Mouse (Mus musculus): ENCODE results near the gene Plppr4. TPM values are rescaled to one million over a fixed set of nuclear protein-coding genes. Genes with fewer than 3 reads are reported as not detected.

Plppr4 gene
- total RNA-seq, 2 experiments from 2014 or later, result not detected

DNA sequence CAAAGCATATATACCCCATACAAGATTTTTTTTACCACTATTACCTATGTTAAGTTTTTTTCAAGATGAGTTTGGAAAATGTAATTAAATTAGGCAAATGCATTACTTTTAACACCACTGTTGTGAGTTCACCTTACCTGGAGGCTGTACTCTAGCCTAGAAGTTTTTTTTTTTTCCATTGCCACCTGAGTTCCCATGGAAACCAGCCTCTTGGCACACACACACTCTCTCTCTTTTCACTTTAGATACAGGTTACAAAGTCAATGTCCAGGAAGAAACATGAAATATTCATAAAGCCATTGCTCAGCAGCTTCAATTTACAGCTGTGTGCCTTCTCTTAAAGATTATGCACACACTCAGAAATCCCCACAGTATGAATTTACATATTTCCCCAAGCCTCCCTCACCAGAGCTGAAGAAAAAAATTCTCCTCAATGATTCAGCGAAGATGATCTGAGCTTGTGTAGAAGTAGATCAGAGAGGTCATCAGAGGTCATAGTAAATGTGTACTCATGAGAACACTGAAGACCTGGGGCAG lies 59.9 kb downstream of the Plppr4 start:
- no peak for ATAC-seq (replicated peaks; ENCODE audit: low FRiP score, poor library complexity, severe bottlenecking)

DNA sequence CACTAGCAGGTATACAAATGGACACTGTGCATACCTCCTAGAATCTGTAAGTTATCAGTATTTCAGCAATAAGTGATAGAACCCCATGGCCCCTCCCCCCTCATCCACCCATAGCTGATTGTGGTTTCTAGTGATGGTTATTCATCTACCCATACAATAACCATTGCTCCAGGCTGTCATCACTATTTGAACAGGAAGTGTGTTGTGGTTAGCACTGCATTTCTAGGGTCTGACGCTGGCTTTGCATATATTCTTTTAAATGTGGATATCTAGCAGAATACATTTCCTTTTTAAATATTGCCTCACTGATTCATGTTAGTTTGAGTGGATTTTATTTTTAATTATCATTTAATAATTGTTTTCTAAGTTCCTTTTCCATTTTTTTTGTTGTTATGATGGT lies 62.9 kb downstream of the Plppr4 start:
- ATAC-seq (replicated peaks; ENCODE audit: low FRiP score, poor library complexity, severe bottlenecking), result no peak

DNA sequence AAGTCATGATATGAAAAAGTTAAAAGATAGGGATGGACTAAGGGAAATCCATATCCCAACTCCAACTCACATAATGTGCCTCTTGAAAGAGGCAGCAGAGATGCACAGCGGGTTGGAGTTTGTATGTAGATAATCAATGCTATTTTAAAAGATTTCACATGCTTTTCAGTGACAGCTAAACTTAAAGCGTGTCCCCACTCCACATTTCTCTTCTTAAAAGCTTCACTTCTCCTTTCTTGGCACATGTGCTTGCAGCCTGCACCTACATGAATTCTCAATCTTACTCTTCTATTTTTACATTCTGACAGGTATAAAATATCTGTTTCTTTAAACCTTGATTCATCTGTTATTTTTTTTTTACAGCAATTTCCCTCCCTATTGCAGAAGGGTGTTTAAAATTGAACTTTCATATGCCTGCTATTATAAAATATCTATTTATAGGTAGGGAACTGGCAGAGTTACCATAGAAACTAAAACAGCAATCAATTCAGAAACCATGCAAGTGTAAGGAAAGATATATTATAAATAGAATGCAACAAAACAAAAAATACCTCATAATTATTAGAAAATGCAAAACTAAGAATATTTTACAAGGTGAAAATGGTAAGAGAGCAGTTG lies 66.3 kb downstream of the Plppr4 start:
- no peak for ATAC-seq (replicated peaks; ENCODE audit: low FRiP score, poor library complexity, severe bottlenecking)

Other genes starting within 250 kb of the Plppr4 start
- not detected in 2 replicates for gene Plppr5, start 214.0 kb upstream of the Plppr4 start, total RNA-seq (2015; ENCODE audit: low replicate concordance)
- gene Plppr5, start 214.0 kb upstream of the Plppr4 start, total RNA-seq (2017; ENCODE audit: low replicate concordance), result not detected in 2 replicates